Mouse (Mus musculus): ENCODE results near the gene Zfp36l3. TPM values are rescaled to one million over a fixed set of nuclear protein-coding genes. Genes with fewer than 3 reads are reported as not detected.
"Not testable (repeated sequence)": the region's sequence is repeated elsewhere in the genome, so short reads cannot be mapped to it uniquely, and the experiment has no call there.

Gene Zfp36l3
- polyA plus RNA-seq (2017; shearing (Covaris generic)): not detected

GRCm38 (mm10) chrX:53776276-53776675, at the start of gene Zfp36l3:
Gene Zfp36l3 (minus strand): TSS chrX:53776394.
- ATAC-seq: no peak

- no peak for ATAC-seq
These were observed 22.9 kb upstream of the Zfp36l3 start for GRCm38 (mm10) chrX:53799074-53799473.

GRCm38 (mm10) chrX:53797519-53797918, 21.3 kb upstream of the Zfp36l3 start, which contains the start of gene Xlr:
Gene Xlr (minus strand): TSS chrX:53797706.
- ATAC-seq: not testable (repeated sequence)

GRCm38 (mm10) chrX:53757736-53758135, 18.5 kb downstream of the Zfp36l3 start, which contains the start of gene 1700013H16Rik:
Gene 1700013H16Rik (minus strand): TSS chrX:53757831.
- no peak for ATAC-seq

GRCm38 (mm10) chrX:53752851-53753250, 23.3 kb downstream of the Zfp36l3 start:
- ATAC-seq: no peak

GRCm38 (mm10) chrX:53728967-53729366, 47.2 kb downstream of the Zfp36l3 start:
- ATAC-seq: no peak

- ATAC-seq: no peak
These were observed 51.6 kb downstream of the Zfp36l3 start, which contains the start of gene 4930502E18Rik for GRCm38 (mm10) chrX:53724596-53724995. Gene 4930502E18Rik (plus strand): TSS chrX:53724826.

Other genes starting within 250 kb of the Zfp36l3 start
- gene Rtl8c, start 168.4 kb downstream of the Zfp36l3 start, polyA plus RNA-seq (2017; shearing (Covaris generic)): 10 to 100 TPM; 28.9 to 36.0 TPM
- not detected for gene Gm14597, start 167.4 kb downstream of the Zfp36l3 start, polyA plus RNA-seq (2017; shearing (Covaris generic))
- 10 to 100 TPM; 10.6 to 17.3 TPM for gene Rtl8a, start 132.7 kb downstream of the Zfp36l3 start, polyA plus RNA-seq (2017; shearing (Covaris generic))
- gene Rtl8b, start 106.0 kb downstream of the Zfp36l3 start, polyA plus RNA-seq (2017; shearing (Covaris generic)): 10 to 100 TPM; 11.7 to 13.9 TPM
- not detected for gene 4930502E18Rik, start 51.6 kb downstream of the Zfp36l3 start, polyA plus RNA-seq (2017; shearing (Covaris generic))
- gene 1700013H16Rik, start 18.6 kb downstream of the Zfp36l3 start, polyA plus RNA-seq (2017; shearing (Covaris generic)): not detected
- 1 to 10 TPM; 3.5 to 4.1 TPM for gene Xlr, start 21.3 kb upstream of the Zfp36l3 start, polyA plus RNA-seq (2017; shearing (Covaris generic))

All from CD4-positive, CD25-positive, alpha-beta regulatory T cell, adult 4 months (primary cell).